Mouse (Mus musculus): ENCODE results near the gene Rit1.
"Not testable (repeated sequence)": the region's sequence is repeated elsewhere in the genome, so short reads cannot be mapped to it uniquely, and the experiment has no call there.

Gene Rit1

DNA sequence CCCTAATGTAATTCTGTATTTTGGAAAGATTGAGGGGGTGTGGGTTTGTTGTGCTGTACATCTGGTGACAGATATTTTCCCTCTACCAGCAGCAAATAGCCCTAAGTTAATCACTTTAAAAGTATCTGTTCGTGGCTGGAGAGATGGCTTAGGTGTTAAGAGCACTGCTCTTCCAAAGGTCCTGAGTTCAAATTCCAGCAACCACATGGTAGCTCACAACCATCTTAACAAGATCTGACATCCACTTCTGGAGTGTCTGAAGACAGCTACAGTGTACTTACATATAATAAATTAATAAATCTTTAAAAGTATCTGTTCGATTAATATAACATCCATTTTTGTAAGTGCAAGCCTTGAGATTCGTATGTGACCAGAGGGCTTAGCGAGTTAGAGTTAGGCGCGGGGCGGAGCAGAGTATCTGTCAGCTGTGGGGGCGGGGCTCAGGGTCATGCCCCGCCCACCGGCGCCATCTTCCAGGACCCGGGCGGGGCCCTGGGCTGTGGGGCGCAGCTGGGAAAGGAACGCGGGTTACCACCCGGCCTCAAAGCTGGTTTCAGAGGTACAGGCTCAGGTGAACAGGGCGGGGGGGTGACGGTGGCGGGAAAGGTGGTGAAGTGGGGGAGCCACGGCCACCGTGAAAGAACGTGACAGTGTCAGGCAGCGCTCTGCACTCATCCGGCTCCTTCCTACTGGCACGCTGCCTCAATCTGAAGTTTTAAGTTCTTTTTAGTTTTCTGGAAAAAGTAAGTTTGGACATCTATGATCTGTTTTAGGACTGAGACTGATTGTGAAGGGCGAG lies at the start of gene Rit1:
Rit1 (plus strand) TSS at position 440 of the 799 bp plus-strand sequence.
- DNase-seq = peak; percentile 86 to 93

DNA sequence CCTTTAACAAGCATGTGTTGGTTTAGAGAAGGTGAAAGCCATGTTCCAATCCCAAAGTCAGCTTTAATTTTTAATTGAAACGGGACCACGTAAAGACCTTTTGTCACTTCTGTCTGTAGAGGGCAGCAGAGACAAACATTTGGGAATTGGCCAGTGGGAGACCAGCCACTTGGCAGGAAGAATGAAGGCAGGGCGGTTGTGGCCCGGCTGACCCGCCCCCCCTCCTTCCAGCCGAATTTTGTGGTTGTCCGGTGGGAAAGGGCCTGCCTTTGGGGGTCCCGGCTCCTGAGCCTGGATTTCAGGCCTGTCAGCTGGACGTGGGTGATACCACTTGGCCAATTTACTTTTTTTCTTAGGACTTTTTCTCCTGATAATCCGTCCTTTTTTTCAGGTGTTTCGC lies 39.2 kb upstream of the Rit1 start:
- DNase-seq = peak; percentile 76 to 84

DNA sequence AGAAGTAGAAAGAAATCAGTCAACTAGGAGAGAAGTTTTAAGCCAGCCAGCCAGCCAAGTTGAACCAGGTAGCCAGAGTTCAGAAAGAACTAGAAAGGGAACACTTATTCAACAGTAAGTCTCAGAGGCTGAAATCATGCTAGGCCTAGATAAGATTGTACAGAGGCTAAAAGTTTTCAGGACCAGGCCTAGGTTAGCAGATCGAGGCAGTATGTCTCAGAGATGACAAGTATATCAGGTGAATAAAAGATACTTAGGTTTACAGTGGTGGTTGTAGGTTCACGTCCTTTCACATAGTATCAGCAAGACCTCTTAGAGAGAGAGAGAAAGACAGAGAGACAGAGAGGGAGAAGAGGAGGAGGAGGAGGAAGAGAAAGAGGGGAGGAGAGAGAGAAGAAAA lies 32.8 kb upstream of the Rit1 start:
- no peak for DNase-seq

DNA sequence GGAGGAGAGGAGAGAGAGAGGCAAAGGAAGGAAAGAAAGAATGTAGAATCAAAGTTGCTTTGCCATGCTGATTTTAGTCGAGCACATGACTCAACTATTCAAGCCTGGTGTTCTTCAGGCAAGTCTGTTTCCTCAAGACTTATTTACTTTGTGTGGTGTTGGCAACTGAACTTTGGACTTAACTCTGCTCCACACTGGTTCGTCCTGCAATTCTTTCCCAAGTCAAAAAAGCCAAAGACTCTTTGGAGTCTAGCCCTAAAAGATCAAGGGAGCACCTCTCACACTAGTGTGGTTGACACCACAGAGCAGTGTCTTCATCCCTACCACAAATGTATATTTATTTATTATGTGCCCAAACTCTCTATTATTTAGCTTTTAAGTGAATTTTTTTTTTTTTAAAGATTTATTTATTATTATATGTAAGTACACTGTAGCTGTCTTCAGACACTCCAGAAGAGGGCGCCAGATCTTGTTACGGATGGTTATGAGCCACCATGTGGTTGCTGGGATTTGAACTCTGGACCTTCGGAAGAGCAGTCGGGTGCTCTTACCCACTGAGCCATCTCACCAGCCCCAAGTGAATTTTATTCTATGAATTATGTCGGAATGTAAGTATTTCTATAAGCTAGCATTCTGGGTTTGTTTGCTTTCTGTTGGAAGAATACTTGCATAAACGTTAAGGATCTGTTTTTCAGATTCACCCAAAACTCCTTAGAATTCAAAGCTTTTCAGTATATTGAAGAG lies 32.2 kb upstream of the Rit1 start:
- no peak for DNase-seq

DNA sequence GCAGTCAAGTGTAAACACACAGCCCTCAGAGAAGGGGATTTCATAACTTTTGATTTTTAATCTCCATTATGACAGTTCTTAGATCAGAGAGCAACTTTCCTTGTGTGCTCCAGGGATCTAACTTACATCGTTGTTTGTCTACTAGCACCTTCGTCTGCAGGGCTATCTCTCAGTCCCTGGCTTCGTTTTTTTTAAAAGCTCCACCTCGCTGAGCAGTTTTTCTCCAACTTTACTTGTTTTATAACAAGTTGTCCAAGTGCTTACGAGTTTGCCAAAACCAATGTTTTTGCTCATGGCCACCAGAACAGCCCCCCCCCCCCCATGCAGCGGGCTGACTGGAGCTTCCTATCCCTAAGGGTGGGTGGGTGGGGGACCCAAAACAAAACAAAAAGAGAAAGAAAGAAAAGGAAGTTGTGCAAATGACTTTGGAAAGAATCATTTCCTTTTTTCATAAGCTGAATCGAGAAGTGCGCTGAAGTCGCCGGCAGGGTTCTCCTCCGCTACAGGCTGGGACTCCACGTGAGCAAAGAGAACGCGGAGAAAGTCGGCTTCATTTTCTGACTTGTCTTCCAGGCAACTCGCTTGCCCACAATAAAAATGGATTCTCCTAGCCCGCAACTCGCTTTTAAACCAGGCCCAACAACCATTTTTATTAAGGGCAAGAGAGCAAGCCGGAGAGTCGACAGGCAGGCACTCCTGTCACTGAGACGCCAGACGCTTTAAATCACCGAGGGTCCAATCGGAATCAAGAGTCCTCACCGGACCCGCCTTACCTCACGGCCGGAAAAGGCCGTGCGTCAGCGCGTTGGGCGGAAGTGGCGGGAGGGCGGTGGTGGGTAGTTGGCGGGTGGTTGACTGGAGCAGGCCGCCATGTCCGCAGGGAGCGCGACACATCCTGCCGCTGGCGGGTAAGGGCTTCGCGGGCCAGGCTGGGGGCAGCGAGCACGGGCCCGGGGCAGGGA lies 31.4 kb upstream of the Rit1 start, which contains the start of gene Khdc4:
Khdc4 (plus strand) TSS at position 824 of the 962 bp plus-strand sequence.
- peak; percentile 96 to 97 for DNase-seq

DNA sequence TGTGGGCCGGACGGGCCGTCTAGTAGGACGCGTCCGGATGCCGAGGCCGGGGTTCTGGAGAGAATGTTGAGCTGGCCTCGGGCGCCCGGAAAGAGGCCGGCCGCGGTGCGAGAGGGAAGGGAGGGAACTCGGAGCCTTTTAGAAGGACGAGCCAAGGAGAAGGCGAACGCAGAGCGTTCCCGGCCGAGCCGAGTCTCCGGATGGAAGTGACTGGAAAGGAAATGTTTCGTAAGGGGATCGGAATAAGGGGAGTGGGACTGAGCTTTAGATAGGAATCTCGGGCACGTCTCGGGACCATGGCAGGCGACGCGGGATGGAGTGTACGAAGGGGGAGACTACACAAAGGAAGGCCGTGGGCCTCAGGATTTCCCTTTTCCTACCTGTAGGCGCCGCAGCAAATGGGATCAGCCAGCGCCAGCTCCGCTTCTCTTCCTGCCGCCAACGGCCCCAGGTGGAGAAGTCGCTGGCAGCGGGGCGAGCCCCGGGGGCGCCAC lies 30.6 kb upstream of the Rit1 start:
- peak in 1 of 2 experiments; percentile 71 for DNase-seq

DNA sequence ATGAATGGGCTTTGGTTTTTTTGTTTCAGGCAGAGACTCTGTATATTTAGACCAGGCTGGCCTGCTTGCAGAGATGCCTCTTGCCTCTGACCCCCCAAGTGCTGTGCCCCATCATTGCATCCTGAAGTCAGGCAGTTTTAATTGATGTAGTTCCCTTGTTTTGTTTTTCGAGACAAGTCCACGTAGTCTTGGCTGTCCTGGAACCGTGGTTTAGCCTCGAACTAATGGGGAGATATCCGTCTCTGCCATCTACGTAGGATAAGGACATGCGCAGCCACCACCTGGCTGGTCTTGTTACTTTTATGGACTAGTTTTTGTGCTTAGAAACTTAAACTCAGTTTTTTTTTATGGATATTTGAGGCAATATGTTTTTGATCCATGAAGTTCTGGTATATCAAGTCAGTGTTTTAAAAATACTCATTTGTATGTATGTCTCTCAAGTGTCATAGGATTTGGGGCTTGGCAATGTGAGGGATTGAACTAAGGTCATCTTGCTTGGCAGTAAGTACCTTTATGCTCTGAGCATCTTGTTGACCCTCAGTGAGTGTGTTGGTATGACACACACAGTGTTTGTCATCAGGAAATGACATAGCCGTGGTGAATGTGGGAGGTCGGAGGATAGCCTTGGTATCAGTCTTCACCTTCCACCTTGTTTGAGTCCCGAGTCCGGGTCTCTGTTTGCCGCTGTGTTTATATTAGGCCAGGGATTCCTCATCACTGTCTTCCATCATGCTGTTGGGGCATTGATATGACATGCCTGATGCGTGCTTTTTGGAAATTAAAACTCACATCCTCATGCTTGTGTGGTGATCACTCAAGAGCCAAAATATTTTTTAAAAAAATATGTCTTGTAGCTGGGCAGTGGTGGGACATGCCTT lies 29.7 kb upstream of the Rit1 start:
- no peak for DNase-seq

DNA sequence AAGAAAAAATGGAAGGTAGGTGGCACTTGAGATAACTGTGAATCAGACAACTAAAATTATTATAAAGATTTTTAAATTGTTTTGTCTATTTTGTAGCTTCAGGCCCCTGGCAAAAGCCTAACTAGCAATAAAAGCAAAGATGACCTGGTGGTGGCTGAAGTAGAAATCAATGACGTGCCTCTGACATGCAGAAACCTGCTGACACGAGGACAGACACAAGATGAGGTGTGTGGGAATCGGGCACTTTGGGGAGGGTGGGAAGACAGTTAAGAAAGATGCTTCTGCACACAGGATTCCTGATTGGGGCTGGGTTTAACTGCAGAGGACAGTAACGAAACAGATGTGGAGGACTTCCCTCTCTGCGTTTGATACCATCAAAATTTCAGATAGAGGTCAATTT lies 27.6 kb upstream of the Rit1 start:
- no peak for DNase-seq

DNA sequence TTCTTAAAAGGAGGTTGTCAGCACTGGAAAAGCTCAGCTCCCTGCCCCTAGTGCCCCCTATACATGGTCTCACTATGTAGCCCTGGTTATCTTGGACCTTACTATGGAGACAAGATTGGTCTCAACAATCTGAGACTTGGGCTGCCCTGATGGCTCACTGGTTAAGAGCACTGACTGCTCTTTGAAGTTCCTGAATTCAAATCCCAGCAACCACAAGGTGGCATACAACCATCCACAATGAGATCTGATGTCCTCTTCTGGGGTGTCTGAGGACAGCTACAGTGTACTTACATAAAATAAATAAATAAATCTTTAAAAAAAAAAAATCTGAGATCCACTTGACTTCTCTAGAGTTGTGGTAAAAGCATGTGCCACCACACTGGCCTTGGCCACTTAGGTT lies 21.1 kb upstream of the Rit1 start:
- DNase-seq = no peak

DNA sequence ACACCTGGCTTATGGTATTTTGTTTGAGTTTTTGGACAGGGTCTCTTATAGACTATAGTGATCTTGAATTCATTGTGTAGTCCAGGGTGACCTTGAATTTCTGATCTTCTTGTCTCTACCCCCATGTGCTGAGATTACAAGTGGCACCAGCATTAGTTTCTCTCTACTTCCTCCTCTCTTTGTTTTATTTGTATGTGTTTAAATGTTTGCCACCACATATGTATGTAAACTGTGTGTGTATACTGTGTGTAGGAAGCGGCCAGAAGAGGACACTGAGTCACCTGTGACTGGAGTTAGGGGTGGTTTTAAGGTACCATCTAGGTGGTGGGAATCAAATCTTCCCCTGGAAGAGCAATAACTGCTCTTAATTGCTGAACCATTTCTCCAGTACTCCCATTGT lies 18.6 kb upstream of the Rit1 start:
- DNase-seq = no peak

DNA sequence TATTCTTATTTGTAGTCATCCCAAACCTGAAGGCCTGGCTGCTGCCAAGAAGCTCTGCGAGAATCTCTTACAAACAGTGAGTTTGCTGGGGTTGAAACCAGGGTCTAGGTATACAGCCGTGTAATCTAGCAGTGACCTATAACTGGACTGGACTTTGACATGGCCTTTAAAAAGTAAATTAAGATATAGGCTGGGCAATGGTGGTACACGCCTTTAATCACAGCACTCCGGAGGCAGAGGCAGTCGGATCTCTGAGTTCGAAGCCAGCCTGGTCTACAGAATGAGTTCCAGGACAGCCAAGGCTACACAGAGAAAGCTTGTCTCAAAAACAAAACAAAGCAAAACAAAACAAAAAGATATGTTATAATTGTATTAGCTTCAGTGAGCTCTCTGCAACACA lies 17.8 kb upstream of the Rit1 start:
- no peak for DNase-seq

DNA sequence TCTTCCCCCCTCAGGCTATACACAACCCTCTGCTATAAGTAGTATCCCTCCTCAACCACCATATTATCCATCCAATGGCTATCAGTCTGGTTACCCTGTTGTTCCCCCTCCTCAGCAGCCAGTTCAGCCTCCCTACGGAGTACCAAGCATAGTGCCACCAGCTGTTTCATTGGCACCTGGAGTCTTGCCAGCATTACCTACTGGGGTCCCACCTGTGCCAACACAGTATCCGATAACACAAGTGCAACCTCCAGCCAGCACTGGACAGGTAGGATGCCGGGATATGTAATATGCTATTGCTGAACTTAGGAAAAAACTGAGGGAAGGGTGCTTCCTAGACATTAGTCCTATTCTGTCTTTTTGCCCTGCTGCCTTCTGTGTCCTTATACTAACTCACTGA lies 16.4 kb upstream of the Rit1 start:
- DNase-seq = no peak

DNA sequence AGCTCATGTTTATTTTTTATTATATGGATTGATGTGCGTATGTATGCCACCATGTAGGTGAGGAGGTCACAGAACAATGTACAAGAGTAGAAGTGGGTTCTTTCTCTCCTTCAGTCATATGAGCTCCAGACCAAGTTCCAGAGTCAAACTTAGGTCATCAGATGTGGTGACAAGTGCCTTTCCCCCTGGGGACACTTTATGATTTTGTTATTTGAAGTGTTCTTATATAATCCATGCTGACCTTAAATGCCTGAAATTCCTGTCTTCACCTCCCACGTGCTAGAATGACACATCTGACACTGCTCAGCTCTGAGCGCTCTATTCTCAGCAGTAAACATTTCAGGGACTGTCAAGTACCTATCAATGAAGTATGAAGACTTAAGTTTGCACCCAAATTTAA lies 15.4 kb upstream of the Rit1 start:
- DNase-seq = no peak

DNA sequence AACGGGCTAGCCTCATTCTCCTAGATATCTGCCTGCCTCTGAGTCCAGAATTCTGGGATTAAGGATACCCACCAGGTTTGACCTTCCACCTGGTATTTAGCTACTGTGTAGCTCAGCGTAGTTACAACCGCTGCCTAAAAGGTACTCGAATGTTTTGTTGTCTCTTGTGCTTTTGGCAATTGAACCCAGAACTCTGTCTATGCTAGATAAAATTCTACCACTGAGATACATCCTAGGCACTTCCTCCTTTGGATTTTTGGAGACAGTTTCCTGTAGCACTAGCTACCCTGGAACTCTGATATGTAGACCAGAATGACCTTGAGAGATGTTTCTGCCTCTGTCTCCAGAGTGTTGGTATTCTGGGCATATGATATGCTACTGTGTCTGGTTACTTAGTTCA lies 2.9 kb upstream of the Rit1 start:
- no peak for DNase-seq

DNA sequence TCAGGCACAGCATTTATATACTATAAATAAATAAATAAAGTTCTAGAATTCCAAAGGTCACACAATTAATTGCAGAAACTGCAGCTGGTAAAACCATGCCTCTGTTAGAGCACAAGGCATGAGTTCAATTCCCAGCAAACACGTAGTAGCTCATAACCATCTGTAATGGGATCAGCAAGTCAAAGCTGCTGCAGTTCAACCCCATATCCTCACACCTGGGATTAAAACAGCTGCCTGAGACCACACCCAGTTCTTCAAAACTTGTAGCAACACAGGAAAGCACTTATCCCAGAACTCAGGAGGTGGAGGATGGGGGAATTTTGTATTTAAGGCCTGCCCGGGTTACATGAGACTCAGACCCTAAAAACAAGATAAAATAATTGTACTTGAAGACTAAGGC lies 1.9 kb upstream of the Rit1 start:
- DNase-seq = no peak

DNA sequence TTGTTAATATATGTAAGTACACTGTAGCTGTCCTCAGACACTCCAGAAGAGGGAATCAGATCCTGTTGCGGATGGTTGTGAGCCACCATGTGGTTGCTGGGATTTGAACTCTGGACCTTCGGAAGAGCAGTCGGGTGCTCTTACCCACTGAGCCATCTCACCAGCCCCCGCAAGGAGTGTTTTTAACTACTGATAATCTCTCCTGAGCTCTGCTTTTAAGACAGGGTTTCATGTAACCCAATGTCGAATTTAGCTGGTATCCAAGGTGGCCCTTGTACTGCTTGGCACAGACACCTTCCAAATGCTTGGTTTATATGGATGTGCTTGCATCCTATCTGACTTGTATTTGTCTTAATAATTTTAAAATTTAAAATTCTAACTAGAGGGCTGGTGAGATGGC lies 922 bp upstream of the Rit1 start:
- DNase-seq = not testable (repeated sequence)

DNA sequence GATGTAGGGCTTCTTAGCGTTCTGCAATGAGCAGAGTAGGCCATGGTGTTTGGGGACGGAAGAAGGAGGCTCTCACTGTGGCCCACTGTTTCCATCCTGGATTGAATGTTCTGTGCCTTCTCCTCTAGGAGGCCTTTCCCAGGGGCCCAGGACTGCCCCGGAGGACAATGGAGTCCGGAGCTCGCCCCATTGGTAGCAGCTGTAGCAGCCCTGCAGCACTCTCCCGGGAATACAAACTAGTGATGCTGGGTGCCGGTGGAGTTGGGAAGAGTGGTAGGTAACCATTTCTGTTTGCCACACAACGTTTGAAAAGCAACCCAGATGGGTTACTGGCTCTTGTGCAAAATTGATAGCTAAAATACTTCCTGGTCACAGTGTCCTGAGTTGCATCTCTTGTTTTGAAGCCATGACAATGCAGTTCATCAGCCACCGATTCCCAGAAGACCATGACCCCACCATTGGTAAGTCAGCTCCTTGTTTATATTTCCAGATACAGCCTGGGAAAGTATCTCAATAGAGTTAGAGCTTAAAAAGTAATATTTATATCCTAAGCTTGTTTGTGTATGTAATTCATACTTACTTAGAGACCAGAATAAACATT lies 660 bp downstream of the Rit1 start:
- DNase-seq = peak in 1 of 2 experiments; percentile 42

DNA sequence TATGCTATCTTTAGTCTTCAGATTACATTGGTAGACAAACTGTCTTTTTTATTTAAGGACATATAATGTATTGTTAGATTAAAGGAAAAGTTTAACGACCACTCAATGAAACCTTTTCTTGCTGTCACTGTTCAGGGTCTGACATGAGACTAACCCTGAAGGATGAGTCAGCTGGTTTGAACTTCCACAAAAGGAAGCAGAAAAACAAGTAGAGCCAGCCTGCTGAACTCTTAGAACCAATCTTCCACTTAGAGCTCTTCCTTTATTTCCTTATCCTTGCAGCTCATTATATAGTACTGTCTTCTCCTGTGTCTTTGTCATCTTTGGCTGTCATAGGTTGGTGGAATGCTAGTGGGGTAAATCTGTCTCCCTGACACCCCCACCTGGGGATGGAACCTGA lies 1.2 kb downstream of the Rit1 start:
- no peak for DNase-seq

DNA sequence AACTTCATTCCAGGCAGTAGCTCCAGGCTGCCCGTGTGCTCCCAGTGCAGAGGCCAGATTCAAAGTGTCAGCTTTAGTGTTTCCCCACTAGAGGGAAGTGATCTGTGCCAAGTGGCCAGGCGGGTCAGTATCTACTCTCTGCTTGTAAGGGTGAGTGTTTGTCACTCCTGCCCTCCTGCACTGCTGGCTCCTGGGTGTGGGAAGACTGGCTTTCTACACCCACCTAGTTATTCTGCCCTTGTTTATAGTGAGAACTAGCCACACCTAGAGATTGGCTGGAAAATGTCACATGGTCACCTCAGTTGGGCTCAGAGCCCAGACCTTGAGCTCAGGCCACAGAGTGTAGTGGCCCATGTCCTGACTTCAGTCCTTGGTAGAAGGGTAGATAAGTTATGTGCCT lies 2.5 kb downstream of the Rit1 start:
- peak; percentile 47 to 58 for DNase-seq

DNA sequence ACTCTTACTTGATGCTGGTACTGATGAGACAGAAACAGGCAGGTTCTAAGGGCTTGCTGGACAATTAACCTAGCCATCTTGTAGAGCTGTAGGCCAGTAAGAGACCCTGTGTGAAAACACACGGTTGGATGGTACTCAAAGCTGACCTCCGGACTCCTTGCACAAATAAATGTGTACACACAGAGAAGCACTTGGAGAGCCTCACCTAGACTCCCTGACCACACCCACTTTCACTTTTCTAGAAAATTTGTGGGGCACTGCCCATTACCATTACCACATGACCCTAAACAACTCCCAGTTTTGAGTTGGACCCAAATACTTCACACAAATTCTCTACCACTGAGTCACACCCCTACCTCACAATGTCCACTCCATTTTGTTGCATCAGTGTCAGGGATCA lies 19.9 kb downstream of the Rit1 start:
- no peak for DNase-seq

DNA sequence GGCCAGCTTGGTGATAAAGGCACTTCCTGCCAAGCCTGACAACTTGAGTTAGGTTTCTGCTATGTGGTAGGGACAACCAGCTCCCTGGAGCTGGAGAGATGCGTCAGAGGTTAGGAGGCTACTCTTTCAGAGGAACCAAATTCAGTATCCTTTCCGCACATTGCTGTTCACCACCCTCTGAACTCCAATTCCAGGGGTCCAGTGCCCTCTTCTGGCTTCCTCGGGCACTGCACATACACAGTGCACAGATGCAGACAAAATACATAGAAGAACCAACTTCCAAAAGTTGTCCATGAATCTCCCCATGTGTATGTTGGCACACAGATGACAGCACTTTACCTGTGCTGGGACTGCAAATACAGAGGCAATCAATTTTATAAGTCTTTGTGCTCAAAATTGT lies 22.0 kb downstream of the Rit1 start:
- peak; percentile 59 to 76 for DNase-seq
